Mouse (Mus musculus) liver, adult 2 months (tissue): Measurements from ENCODE around the gene Tmem9b.

Experiments
- CTCF ChIP-seq: fragments of 200-500 bp; IDR thresholded peaks from 2 replicates; pipeline ENCODE4 v1.5.1; 2011; ENCODE audit warnings: low read depth, low read length, control low read depth
- POLR2A ChIP-seq: fragments of 200-500 bp; IDR thresholded peaks from 2 replicates; pipeline ENCODE4 v1.6.1; 2011; ENCODE audit warnings: low read length, control low read depth; ENCODE audit not compliant: insufficient read depth; ENCODE audit errors: extremely low read depth

- TF ChIP-seq CTCF (no peak), POLR2A (no peak)
Observed at GRCm38 (mm10) chr7:109795564-109795963, 42.9 kb upstream of the Tmem9b start.
